Mouse (Mus musculus) ES-Bruce4 (cell line): ENCODE data around the gene Robo2. TPM values are rescaled to one million over a fixed set of nuclear protein-coding genes. Genes with fewer than 3 reads are reported as not detected.

Experiments
- H3K27ac ChIP-seq: 2 replicates; pipeline ENCODE4 v1.5.1; 2012; ENCODE audit warnings: low read length, inconsistent platforms; ENCODE audit not compliant: insufficient read depth
- H3K27me3 ChIP-seq: 2 replicates; pipeline ENCODE4 v1.6.1; 2012; ENCODE audit warnings: mild to moderate bottlenecking, low read length, inconsistent platforms; ENCODE audit not compliant: control insufficient read depth, poor library complexity, insufficient read depth, severe bottlenecking
- H3K36me3 ChIP-seq: 2 replicates; pipeline ENCODE4 v1.6.1; 2012; ENCODE audit warnings: inconsistent platforms, mild to moderate bottlenecking, low read length, moderate library complexity; ENCODE audit not compliant: control insufficient read depth, poor library complexity, insufficient read depth, severe bottlenecking
- H3K4me1 ChIP-seq: one replicate; pipeline ENCODE4 v1.8.1; 2011; ENCODE audit warnings: low read length; ENCODE audit not compliant: control insufficient read depth, insufficient read depth
- H3K4me3 ChIP-seq: 2 replicates; pipeline ENCODE4 v1.5.1; 2011; ENCODE audit warnings: low read depth, mild to moderate bottlenecking, low read length
- H3K9ac ChIP-seq: 2 replicates; pipeline ENCODE4 v1.6.1; 2012; ENCODE audit warnings: low read depth, mild to moderate bottlenecking, inconsistent platforms; ENCODE audit not compliant: poor library complexity, severe bottlenecking
- H3K9me3 ChIP-seq: replicated peaks from 2 replicates; pipeline ENCODE4 v1.6.1; 2012; ENCODE audit warnings: mild to moderate bottlenecking, low read length, inconsistent platforms; ENCODE audit not compliant: control insufficient read depth, poor library complexity, insufficient read depth, severe bottlenecking
- CTCF ChIP-seq: IDR thresholded peaks from one replicate; pipeline ENCODE4 v1.8.1; 2011; ENCODE audit warnings: low read depth, low read length
- EP300 ChIP-seq: IDR thresholded peaks from 2 replicates; pipeline ENCODE4 v1.6.1; 2011; ENCODE audit warnings: low read depth, low read length; ENCODE audit not compliant: insufficient read depth
- POLR2A ChIP-seq: IDR thresholded peaks from one replicate; pipeline ENCODE4 v1.8.1; 2011; ENCODE audit warnings: low read length; ENCODE audit not compliant: insufficient read depth
- polyA plus RNA-seq: library from polyadenylated mRNA; stranded (reverse); fragments of >200 nt; gene quantifications from 2 replicates; pipeline ENCODE4 v1.2.4, GENCODE M21; 2011; ENCODE audit warnings: low read depth; ENCODE audit not compliant: missing spikeins, insufficient read depth, insufficient read length

The Robo2 gene
- polyA plus RNA-seq, 1 experiment, result 0.91 TPM

DNA sequence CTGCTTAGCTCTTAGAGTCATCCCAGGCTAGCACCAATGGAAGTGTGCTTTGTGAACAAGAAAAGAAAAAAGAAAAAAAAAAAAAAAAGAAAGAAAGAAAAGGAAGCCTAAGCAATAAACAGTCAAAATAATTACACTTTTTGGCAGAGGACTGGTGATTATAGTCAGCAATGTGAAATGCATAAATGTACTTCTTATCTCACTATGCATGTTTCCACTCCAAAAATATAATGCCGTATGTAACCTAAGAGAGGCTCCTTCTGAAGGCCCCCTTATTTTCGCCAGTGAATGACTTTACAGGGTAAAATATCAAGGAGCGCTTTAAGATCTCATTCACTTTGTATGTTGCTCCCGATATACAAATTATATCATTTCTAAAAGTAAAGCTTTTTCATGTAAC is 496.2 kb downstream of the Robo2 start:
- TF ChIP-seq CTCF (no peak), EP300 (no peak), POLR2A (no peak)

DNA sequence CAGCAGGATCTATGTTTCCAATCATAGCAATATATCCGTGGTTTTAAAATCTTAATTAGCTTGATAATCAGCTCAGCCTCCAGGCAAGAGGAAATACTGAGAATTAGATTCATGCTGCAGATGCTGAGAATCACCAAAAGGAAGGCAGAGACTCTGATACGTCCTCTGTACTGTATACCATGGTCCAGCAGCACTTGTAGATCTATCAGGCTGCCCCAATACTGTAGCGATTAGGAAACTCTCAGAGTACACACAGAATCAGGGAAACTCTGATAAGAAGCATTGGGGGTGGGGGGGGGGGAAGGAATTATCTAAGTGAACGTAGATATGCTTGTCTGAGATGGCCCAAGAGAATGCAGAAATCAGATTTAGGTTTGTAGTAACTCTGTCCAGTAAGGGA is 496.7 kb downstream of the Robo2 start:
- Histone ChIP-seq H3K9ac (no peak overlapping the region), H3K27ac (no peak overlapping the region)

More for the DNA sequence above, 496.2 kb downstream of the Robo2 start:
- no peaks in the 10 kb centered on the region for H3K9me3 ChIP-seq
- H3K9ac ChIP-seq, result no peak overlapping the region
- H3K4me3 ChIP-seq, result no peak overlapping the region
- H3K27me3 ChIP-seq, result no peaks in the 10 kb centered on the region
- H3K36me3 ChIP-seq, result no peaks in the 10 kb centered on the region
- H3K27ac ChIP-seq, result no peak overlapping the region
- no peaks in the 10 kb centered on the region for H3K4me1 ChIP-seq

DNA sequence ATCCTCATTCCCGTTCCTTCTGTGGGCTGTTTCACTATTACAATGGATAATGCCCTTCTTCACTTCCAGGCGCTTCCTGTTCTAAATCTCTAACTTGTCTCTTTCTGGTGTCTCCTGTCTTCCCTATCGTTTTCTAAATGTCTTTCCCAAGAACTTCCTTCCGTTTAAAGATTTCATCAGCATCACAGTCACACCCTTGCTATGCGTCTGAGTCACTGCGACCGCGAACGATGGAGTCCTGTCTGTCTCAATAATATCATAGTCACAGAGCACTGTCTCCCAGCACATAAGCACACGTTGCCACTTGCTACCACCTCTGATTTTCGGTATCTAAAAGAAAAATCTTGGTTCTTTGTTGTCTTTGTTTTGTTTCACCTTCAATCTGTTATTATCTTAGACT is 503.1 kb downstream of the Robo2 start:
- Histone ChIP-seq H3K27me3 (no peaks in the 10 kb centered on the region), H3K36me3 (no peaks in the 10 kb centered on the region), H3K4me1 (no peaks in the 10 kb centered on the region), H3K27ac (no peak overlapping the region), H3K4me3 (no peak overlapping the region), H3K9me3 (no peaks in the 10 kb centered on the region), H3K9ac (no peak overlapping the region)
- TF ChIP-seq CTCF (no peak), POLR2A (no peak), EP300 (no peak)

More for the DNA sequence above, 496.7 kb downstream of the Robo2 start:
- no peaks in the 10 kb centered on the region for H3K4me1 ChIP-seq
- no peak for TF ChIP-seq POLR2A
- no peaks in the 10 kb centered on the region for H3K36me3 ChIP-seq
- H3K27me3 ChIP-seq, result no peaks in the 10 kb centered on the region
- H3K9me3 ChIP-seq, result no peaks in the 10 kb centered on the region
- H3K4me3 ChIP-seq, result no peak overlapping the region

DNA sequence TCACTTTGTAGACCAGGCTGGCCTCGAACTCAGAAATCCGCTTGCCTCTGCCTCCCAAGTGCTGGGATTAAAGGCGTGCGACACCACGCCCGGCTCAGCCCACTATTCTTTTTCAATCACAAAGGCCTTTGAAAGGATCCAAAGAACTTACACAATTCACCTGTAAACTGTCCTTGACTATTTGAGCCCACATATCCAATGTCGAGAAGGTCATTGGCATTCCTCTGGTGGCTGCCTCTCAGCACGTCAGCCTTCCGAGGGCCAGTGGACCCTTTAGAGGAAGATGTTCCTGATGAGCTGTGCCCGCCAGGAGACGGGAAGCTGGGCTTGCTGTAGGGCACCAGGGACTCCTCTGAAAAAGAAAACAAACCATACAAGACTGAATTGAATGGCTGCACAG is 514.8 kb downstream of the Robo2 start:
- no peaks in the 10 kb centered on the region for H3K9me3 ChIP-seq
- no peaks in the 10 kb centered on the region for H3K36me3 ChIP-seq
- no peaks in the 10 kb centered on the region for H3K4me1 ChIP-seq
- no peaks in the 10 kb centered on the region for H3K27me3 ChIP-seq
- H3K9ac ChIP-seq, result no peak overlapping the region
- H3K4me3 ChIP-seq, result no peak overlapping the region
- TF ChIP-seq CTCF (no peak), EP300 (no peak), POLR2A (no peak)
- H3K27ac ChIP-seq, result no peak overlapping the region

DNA sequence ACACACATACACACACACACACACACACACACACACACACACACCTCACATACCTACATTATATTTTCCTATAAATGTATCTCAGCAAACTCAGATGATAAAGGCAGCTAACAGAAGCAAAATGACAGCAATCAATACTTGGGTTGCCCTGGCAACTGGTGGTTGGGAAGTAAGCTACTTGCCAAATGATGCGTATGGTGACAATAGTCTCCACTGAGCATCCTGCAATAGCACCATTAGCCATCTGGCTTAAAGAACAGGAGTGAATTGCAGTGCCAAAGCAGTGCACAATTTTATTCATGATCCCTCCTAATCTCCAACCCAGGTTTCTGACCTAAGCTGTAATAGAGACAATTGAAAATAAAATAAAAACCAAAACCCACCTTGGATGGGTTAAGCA is 529.7 kb downstream of the Robo2 start:
- Histone ChIP-seq H3K9ac (no peak overlapping the region), H3K4me3 (no peak overlapping the region), H3K36me3 (no peaks in the 10 kb centered on the region), H3K4me1 (no peaks in the 10 kb centered on the region), H3K27me3 (no peaks in the 10 kb centered on the region), H3K9me3 (no peaks in the 10 kb centered on the region), H3K27ac (no peak overlapping the region)
- no peak for TF ChIP-seq CTCF
- TF ChIP-seq EP300, result no peak
- TF ChIP-seq POLR2A, result no peak

DNA sequence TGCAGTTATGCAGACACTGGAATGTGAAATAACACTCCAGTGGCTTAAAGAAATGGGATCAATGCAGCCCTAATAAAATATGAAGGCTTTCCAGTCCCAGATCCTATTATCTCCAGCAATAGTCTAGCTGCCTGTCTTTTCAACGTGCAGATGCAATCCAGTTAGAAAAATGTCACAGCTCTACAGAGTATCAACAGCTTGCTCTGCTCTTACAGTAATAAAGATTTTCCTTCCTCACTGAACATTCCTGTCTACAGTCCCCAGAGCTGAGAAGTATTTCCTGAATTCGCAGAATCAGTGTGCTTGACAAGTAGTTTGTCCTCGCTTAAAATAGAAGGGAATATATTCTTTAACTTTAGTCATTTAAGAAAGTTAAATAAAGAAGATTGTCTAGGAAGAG is 533.7 kb downstream of the Robo2 start:
- H3K27me3 ChIP-seq, result no peaks in the 10 kb centered on the region
- H3K4me3 ChIP-seq, result no peak overlapping the region
- H3K9ac ChIP-seq, result no peak overlapping the region
- TF ChIP-seq CTCF (no peak), EP300 (no peak), POLR2A (no peak)
- H3K36me3 ChIP-seq, result no peaks in the 10 kb centered on the region
- no peaks in the 10 kb centered on the region for H3K9me3 ChIP-seq
- no peaks in the 10 kb centered on the region for H3K4me1 ChIP-seq
- no peak overlapping the region for H3K27ac ChIP-seq

DNA sequence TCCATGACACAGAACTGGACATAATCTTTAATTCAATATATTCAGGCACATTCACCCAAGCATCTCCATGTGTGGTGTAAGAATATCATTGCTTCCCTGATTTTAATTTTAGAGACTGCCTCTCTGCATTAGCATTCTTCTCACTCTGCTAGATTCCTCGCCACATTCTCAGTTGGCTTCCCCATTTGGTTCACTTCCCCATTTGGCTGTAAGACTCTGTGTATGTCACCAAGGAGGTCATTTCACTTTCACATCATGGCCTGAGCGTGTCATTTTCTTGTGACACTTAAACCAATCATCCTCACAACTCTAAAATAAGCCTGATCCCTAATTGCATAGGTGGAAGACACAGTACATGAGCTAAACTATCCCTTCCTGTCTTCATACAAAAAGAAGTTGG is 536.6 kb downstream of the Robo2 start:
- Histone ChIP-seq H3K36me3 (no peaks in the 10 kb centered on the region), H3K9ac (no peak overlapping the region), H3K27me3 (no peaks in the 10 kb centered on the region), H3K27ac (no peak overlapping the region), H3K9me3 (no peaks in the 10 kb centered on the region), H3K4me3 (no peak overlapping the region), H3K4me1 (no peaks in the 10 kb centered on the region)
- no peak for TF ChIP-seq POLR2A
